Mouse (Mus musculus) megakaryocyte, embryonic 14.5 days (primary cell): ENCODE measurements around the gene Rsph9.

Experiments used
- FLI1 ChIP-seq: IDR thresholded peaks from 2 replicates; pipeline ENCODE4 v1.6.1; 2012; ENCODE audit warnings: low read length, inconsistent platforms, mixed read lengths
- GATA1 ChIP-seq: IDR thresholded peaks from 3 replicates; pipeline ENCODE4 v1.6.1; 2012; ENCODE audit warnings: mixed read lengths, low read length, inconsistent platforms, borderline replicate concordance

GRCm38 (mm10) chr17:46164791-46165190 lies 20.8 kb upstream of the Rsph9 start:
- no peak for TF ChIP-seq FLI1
- no peak for TF ChIP-seq GATA1
